Mouse (Mus musculus) layer of hippocampus, adult 2 months (tissue): ENCODE results near the gene Xpr1. TPM values are rescaled to one million over a fixed set of nuclear protein-coding genes. Genes with fewer than 3 reads are reported as not detected.

Experiments used
- DNase-seq, 2 experiments: peaks; one replicate each; pipeline ENCODE4 v3.0.0; 2022; ENCODE audit warnings: low spot score in 2 of 2
- H3K27ac ChIP-seq: fragments of 200-600 bp; 2 replicates; pipeline ENCODE4 v1.8.1; 2022
- H3K4me3 ChIP-seq: fragments of 200-600 bp; 2 replicates; pipeline ENCODE4 v1.8.1; 2022; ENCODE audit warnings: mild to moderate bottlenecking
- CTCF ChIP-seq: fragments of 200-600 bp; conservative IDR thresholded peaks from 2 replicates; pipeline ENCODE4 v1.8.1; 2022; ENCODE audit warnings: antibody characterized with exemption, mild to moderate bottlenecking, moderate library complexity
- total RNA-seq, 2 experiments: library from RNA; stranded (reverse); gene quantifications; 2 replicates each; pipeline ENCODE4 v1.2.3; 2021

The Xpr1 gene
- total RNA-seq, 2 experiments from 2014 or later, result 91.0 to 94.0 TPM

DNA sequence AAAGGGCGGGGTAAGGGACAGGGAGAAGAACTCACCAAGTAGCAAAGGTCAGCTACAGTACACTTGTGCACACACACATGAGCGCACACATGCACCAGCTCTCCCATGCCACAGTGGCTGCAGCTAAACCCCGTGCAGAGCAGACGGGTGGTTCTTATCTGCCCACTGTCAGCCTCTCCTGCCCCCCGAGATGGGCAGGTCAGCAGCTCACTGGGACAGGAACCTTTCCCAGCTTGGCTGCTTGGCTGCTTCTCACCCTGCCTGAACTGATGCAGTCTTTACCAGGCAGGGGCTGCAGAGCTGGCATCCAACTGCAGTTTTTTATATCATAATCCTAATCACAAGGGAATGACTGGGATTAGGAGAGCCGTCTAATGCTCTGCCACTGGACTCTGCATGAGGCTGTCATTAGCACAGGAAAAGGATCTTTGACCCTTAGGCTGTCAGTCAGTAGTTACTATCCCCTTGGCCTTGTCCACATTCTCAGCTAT is 164.5 kb downstream of the Xpr1 start:
- Histone ChIP-seq H3K4me3 (no peak overlapping the region), H3K27ac (peak overlapping the region; percentile 51; the same call in 1 of the 2 replicates)
- no peak for TF ChIP-seq CTCF
- no peak for DNase-seq

DNA sequence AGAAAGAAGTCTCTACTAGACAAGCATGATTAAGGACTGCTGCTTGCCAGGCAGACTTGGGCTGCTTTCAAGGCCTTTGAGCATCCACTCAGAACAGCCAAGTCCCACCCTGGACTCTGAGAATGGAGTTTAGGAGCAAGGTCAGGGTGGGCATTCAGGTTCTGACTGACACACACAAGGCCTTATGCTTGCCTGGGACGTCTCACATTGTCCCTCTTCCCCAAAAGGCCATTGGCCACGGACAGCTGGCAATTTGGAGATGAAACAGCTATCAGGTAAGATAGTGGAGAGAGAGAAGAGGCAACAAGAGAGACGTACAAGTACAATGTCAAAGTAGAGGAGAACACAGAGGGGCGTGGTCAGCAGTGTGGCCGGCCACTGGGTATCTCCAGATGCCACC is 165.6 kb downstream of the Xpr1 start:
- no peak for TF ChIP-seq CTCF
- DNase-seq, result no peak
- no peak overlapping the region for H3K4me3 ChIP-seq
- no peak overlapping the region for H3K27ac ChIP-seq

- H3K4me3 ChIP-seq, result no peak overlapping the region
- no peak for DNase-seq
- TF ChIP-seq CTCF, result no peak
- no peak overlapping the region for H3K27ac ChIP-seq
These were observed 166.6 kb downstream of the Xpr1 start for GRCm38 (mm10) chr1:155250531-155251135.

DNA sequence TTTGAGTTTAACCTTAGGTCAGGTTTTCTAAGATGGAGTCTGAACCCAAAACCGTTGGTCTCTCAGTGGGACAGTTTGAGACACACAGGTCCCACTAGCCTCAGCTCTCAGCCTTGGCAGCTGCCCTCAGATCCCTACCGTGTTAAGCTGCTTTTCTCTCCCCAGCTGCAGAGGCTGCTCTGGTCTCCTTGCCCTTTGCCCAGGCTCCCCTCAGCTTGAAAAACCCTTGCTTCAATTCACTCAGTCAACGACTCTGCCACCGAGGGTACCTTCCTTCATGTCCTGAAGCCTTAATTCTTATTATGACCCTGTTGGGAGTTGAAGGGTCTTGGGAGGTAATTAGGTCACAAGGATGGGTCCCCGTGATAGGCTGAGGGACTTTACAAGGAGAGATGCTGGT is 167.3 kb downstream of the Xpr1 start:
- DNase-seq, result no peak

DNA sequence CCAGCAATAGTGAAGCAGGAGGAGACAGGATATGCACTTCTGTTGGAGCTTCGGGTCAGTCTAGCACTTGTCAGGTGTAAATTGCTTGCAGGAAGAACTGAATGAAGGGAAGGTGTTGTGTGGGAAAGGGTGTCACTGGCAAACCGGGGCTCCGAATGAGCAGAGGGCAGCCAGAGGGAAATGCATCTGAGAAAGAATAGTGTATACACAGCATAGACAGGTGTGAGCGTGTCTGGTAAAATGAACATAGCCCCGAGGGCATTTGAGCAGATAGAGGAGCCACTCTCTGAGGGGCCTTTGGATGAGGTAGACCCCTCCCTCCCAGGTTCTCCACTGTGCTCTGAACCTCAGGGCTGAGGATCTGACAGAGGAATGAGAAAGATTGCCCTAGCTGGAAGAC is 169.2 kb downstream of the Xpr1 start:
- no peak for TF ChIP-seq CTCF
- Histone ChIP-seq H3K4me3 (no peak overlapping the region), H3K27ac (no peak overlapping the region)
- DNase-seq, result no peak

More for the DNA sequence above, 167.3 kb downstream of the Xpr1 start:
- no peak overlapping the region for H3K27ac ChIP-seq
- no peak overlapping the region for H3K4me3 ChIP-seq
- TF ChIP-seq CTCF, result no peak

- Histone ChIP-seq H3K4me3 (no peak overlapping the region), H3K27ac (no peak overlapping the region)
- DNase-seq, result no peak
- no peak for TF ChIP-seq CTCF
These were observed 169.8 kb downstream of the Xpr1 start for GRCm38 (mm10) chr1:155247441-155247840.

GRCm38 (mm10) chr1:155245516-155245915 is 171.7 kb downstream of the Xpr1 start:
- Histone ChIP-seq H3K4me3 (no peak overlapping the region; the same call in 1 of the 2 replicates), H3K27ac (no peak overlapping the region)
- no peak for TF ChIP-seq CTCF
- DNase-seq, result no peak

DNA sequence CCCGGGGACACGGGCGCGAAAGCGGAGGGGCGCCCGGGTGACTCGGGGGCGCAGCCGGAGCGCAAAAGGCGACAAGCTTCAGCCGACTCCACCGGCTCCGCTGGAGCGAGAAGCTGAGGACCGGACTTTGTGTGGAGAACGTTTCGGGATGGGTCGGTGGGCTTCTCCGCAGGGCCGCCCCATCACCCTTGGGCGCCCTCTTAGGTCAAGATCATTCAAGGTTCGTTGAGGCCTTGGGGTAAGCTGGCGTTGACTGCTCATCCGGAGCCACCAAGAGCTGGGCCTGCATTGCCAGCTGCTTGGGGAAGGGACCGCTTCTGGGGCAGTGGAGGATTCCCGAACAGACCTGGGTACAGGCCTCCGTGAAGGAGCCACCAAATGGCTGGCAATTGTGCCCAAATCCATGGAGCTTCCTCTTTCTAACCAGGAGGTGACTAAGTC is 172.4 kb downstream of the Xpr1 start:
- TF ChIP-seq CTCF, result no peak
- peak overlapping the region; percentile 83 for H3K27ac ChIP-seq
- H3K4me3 ChIP-seq, result peak overlapping the region; percentile 54
- peak in 1 of 2 experiments; percentile 3 for DNase-seq

DNA sequence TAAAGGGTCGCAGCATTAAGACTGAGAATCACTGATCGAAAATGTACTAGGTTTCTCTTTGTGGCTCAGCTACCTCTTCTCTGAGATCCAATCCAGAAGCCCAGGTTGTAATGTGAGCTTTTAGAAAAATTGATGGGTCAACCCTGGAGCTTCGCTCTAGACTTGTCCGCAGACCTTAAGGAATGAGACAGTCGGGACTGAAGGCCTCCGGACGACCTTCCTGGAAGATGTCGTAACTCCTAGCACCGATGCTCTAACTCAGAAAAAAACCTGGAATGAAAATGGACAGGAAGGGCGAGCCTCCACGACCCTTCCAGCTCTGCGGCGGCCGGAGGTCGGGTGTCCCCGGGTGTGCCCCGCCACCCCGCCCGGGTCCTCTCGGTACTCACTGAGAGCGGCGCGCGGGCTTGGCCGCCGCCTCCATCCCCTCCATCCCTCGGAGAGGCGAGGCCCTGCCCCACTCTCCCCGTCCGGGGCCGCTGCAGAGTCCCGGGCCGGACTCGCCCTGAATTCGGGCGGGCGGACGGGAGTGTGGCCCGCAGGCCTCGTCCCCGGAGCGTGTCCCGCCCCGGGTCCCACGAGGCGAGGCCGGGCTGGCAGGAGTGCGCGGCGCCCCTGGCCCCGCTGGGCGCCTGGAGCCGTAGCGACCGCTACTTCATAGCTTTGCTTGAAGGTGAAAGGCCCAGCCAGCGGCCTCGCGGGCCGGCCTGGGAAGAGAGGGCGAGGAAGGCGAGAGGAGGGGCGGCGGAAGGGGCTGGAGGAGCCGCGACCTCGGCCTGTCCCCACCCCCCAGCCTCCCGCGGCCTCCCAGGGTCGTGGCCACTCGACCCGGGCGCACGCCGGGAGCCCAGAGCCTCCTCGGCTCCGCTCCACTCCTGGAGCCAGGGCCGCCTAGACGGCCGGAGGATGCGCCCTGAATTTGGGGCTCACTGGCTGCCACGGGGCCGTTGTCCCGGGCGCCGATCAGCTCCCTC is 173.1 kb downstream of the Xpr1 start, which contains the start of gene BC034090:
Gene BC034090, minus strand, starts transcription at position 648 of the 974 bp plus-strand sequence.
- H3K27ac ChIP-seq, result peak within 1 kb of the TSS; percentile 83
- H3K4me3 ChIP-seq, result peak within 1 kb of the TSS; percentile 54
- DNase-seq, result peak in 1 of 2 experiments; percentile 8
- no peak for TF ChIP-seq CTCF

- no peak for DNase-seq
- Histone ChIP-seq H3K4me3 (no peak overlapping the region), H3K27ac (no peak overlapping the region)
- no peak for TF ChIP-seq CTCF
These were observed 174.8 kb downstream of the Xpr1 start for GRCm38 (mm10) chr1:155242488-155242745.

DNA sequence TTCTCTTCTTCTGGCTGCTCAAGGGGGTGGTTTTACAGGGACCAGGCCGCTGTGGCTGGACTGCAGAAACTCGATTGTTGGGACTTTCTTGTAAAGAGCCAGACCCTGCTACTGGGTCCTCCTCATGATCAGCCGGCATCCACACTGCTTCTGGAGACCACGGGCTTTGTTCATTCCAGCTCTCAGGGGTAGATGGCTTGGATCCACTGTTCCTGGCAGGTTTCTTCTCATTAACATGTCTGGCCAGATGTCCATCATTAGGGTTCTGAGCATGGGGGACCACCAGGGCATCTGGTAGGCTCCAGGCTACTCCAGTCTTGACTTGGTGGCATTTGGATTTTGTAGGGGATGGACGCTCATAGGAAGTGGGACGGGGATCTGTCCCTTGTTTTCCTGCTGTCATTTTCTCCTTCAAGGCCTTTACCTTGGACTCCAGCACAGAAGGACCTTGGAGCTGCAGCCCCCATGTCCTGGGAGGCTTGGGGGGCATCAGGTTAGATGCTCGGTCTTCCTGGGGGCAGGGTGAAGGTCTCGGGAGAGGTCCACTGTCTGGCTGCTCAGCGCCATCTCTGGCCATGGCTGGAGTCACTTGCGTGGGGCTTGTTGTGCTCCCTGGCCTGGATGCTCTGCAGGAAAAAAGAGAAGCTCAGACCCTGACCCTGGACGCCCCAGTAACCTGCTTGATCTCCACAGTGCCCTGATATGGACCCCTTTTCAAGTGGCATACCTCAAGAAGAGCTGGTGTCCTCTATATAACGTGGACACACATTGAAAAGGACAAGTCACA is 175.3 kb downstream of the Xpr1 start:
- no peak for DNase-seq
- 0 out of 2 replicates have a peak, but pooled peaks have one; percentile 12 for TF ChIP-seq CTCF
- no peak overlapping the region for H3K4me3 ChIP-seq

DNA sequence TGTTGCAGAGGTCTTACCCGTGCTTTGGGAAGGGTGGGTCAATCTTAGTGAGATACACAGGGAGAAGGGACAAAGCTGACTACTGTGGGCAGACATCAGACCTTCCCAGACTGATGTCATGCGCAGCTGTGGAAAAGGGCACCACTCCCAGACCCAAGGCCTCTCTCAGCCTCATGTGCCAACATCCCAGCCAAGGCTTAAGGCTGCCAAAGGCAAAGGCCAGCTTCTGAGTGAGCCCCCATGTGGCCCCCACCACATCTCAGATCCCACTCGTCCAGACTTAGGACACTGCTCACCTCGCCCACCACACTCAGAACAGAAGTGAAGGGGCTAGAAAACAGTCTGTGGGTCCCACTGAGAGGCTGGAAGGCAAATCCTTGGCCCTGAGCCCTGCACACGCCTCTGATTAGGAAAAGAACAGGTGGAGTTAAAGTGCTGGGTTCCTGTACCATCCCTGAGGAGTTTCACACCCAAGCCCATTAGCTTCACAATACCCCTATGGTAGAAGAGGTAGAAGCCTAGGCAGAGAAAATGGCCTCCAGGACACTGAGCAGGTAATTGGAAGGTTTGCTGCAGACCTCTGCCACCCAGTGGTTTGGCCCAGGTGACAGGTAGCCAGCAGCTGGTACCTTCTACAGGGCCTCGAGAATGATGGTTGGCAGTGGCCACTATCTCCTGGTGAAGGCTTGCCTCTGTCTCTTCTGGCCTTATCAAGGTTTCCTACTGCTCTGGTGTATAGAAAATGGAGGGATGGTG is 177.1 kb downstream of the Xpr1 start:
- H3K27ac ChIP-seq, result peak overlapping the region; percentile 77
- H3K4me3 ChIP-seq, result no peak overlapping the region
- DNase-seq, result no peak
- no peak for TF ChIP-seq CTCF

More for the DNA sequence above, 175.3 kb downstream of the Xpr1 start:
- H3K27ac ChIP-seq, result 0 out of 2 replicates have a peak overlapping the region, but pooled peaks have one; percentile 39
